Mouse (Mus musculus) brain, embryonic 14.5 days (tissue): Measurements from ENCODE around the gene Serpine1.

Source experiments
- CTCF ChIP-seq: fragments of 200-500 bp; IDR thresholded peaks from 2 replicates; pipeline ENCODE4 v1.5.1; 2012; ENCODE audit warnings: inconsistent platforms, mild to moderate bottlenecking, moderate library complexity, borderline replicate concordance; ENCODE audit not compliant: insufficient read depth, insufficient read length; ENCODE audit errors: extremely low read depth
- POLR2A ChIP-seq: fragments of 200-500 bp; IDR thresholded peaks from 2 replicates; pipeline ENCODE4 v1.6.1; 2012; ENCODE audit warnings: mild to moderate bottlenecking, inconsistent platforms, borderline replicate concordance; ENCODE audit not compliant: poor library complexity, insufficient read depth, insufficient read length, severe bottlenecking; ENCODE audit errors: extremely low read depth

- TF ChIP-seq POLR2A (no peak), CTCF (no peak)
Measured at GRCm38 (mm10) chr5:137085731-137086130, 13.7 kb upstream of the Serpine1 start.
